Mouse (Mus musculus) Patski (cell line): ENCODE results near the gene Ttc38. TPM values are rescaled to one million over a fixed set of nuclear protein-coding genes. Genes with fewer than 3 reads are reported as not detected.
A peak's percentile ranks its signal among the peaks of the same experiment; 100 is the strongest.

Experiments
- ATAC-seq: fragments of 100-300 bp; one replicate; pipeline ENCODE4 v1.8.0; 2021
- CTCF ChIA-PET: fragments of 350-600 bp; sonication (Branson Sonifier 250); formaldehyde crosslinking; loops from one replicate; lab custom pipeline; 2022; ENCODE audit warnings: inconsistent platforms; lab: Charles Lee
- POLR2A ChIA-PET: fragments of 350-600 bp; sonication (Branson Sonifier 250); formaldehyde crosslinking; loops from one replicate; lab custom pipeline; 2022; ENCODE audit warnings: antibody characterized with exemption, inconsistent platforms; lab: Charles Lee
- DNase-seq: peaks from one replicate; pipeline ENCODE4 v3.0.0-alpha.2; 2011; ENCODE audit warnings: low read depth, low spot score
- H3K27me3 ChIP-seq: fragments of 371-371 bp; one replicate; pipeline ENCODE4 v1.5.1; 2021
- CTCF ChIP-seq: fragments of 100-300 bp; IDR thresholded peaks from one replicate; pipeline ENCODE4 v1.5.1; 2021
- in situ Hi-C: fragments of 300-500 bp; cut with MboI; formaldehyde crosslinking; loops from 3 replicates; pipeline ENCODE4 v1.11.1; 2018; ENCODE audit warnings: low pct_unique_long_range_greater_than_20kb, mixed read lengths
- polyA plus RNA-seq: library from polyadenylated mRNA; unstranded; gene quantifications from one replicate; pipeline ENCODE4 v1.2.3, GENCODE M21; 2021

The Ttc38 gene
- 19.4 TPM for polyA plus RNA-seq

DNA sequence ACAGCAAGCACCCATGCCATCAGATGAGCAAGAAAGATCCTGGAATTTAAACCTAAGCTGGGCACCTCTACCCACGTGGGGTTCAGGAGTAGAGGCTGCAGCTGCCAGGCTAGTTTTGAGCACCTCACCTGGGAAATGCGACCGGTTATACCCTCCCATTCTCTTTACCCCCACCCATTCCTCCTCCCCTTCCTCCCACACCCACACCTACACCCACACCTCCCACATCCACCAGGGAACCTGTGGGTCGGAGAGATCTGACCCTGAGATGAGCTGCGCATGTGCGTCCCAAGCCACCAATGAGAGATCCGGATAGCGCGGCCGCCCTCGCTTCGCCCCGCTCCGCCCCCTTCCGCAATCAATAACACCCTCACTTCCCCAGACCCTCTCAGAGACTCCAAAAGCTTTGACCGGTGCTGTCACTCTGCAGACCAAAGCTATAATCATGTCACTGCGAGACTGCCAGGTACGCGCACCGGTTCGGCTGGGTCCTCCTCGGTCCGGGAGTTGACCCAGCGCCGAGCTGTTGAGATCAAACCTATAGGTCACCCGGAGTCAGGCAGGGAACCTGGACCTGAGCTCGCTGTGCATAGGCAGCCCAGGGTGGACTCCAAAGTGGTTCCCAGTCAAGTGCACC is at the start of gene Ttc38:
Gene Ttc38, plus strand, starts transcription at position 353 of the 637 bp plus-strand sequence.
- ChIA-PET POLR2A (interaction anchor here (1.3 kb wide), 1 partner anchor 20 kb away, joined by 3 read pairs; the partner anchor contains the start of gene Cdpf1), CTCF (no interaction called here)
- peaks cover 3% of the 10 kb centered on the region for H3K27me3 ChIP-seq
- ATAC-seq (peak; percentile 41), DNase-seq (no peak)
- TF ChIP-seq CTCF, result no peak
- in situ Hi-C loops, result no loop called here

DNA sequence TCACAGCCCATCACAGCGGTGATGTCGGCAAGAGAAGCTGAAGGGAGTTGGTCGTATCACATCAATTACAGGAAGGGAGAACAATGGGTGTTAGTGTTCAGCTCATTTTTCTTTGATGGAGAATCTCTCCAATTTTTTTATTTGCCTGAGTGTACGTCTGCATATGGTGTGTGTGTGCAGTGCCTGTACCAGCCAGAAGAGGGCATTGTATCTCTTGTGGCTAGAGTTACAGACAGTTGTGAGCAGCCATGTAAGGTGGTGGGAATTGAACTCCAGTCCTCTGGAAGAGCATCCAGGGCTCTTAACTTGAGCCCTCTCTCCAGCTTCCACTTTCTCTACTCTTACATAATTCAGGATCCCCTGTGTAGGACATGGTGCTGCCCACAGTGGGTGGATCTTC is 49.0 kb upstream of the Ttc38 start:
- in situ Hi-C loops, result no loop called here
- DNase-seq (no peak), ATAC-seq (no peak)
- TF ChIP-seq CTCF, result no peak
- CTCF ChIA-PET, result interaction anchor here (1.1 to 1.4 kb wide), 2 partner anchors 8 to 15 kb away, joined by 3 to 4 read pairs; no protein-coding TSS in a partner anchor
- H3K27me3 ChIP-seq, result peaks cover 4% of the 10 kb centered on the region
- POLR2A ChIA-PET, result no interaction called here

DNA sequence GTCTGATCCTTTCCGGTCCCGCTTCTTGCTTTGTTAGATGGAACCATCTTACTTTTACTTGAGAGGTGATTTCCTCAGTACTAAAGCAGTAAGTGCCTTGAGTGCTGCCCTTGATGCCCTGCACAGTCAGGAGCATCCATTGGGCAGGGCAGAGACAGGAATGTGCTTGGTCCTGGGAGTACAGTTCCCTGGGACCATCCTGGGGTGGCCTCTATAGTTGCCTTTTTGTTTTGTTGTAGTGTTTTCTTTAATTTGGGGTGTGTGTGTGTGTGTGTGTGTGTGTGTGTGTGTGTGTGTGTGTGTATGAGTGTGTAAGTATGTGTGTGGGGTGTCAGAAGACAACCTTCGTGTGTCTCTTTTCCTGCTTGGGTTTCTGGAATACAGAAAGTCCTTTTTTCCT is 47.8 kb upstream of the Ttc38 start:
- H3K27me3 ChIP-seq, result peaks cover 4% of the 10 kb centered on the region
- in situ Hi-C loops, result no loop called here
- no peak for TF ChIP-seq CTCF
- DNase-seq (no peak), ATAC-seq (no peak)
- ChIA-PET CTCF (interaction anchor here (0.9 kb wide), 1 partner anchor 25 kb away, joined by 3 read pairs; no protein-coding TSS in a partner anchor), POLR2A (no interaction called here)

DNA sequence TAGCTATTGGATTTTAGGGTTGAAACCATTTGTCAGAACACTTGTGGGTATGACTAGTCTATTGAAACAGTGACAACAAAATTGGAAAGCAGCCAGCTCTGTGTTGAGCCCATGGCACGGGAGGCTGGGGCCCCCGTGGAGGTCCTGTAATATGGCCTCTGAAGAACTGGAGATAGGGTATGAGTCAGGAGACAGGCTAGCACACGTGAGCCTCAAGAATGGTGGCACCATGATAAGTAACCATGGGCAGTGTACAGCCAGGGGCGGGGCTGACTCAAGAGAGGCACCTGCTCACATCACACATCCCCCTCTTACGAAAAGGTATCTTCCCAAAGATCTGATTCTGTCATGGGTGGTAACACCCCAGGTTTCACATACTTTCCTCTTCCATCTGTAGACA is 45.4 kb upstream of the Ttc38 start:
- in situ Hi-C loops, result no loop called here
- no peak for TF ChIP-seq CTCF
- ATAC-seq (no peak), DNase-seq (no peak)
- CTCF ChIA-PET, result interaction anchor here (1.5 kb wide), 1 partner anchor 22 kb away, joined by 3 read pairs; no protein-coding TSS in a partner anchor
- H3K27me3 ChIP-seq, result peaks cover 4% of the 10 kb centered on the region
- POLR2A ChIA-PET, result no interaction called here

DNA sequence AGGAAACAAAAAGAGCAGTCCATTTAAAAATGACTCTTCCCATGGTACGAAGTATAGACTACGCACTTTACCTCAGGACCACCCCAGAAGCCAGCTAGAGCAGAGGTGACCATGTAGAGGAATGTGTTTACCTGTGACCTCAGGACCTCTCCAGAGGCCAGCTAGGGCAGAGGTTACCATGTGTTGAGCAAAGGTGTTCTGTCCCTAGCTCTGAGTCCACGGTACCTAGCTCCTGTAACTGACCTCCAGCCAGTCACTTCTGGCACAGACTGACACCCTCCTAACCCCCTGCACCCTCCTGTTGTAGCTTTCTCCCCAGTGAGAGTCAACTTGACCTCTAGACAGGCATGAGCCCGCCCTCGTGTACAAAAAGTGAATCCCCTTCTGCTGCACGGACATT is 44.6 kb upstream of the Ttc38 start:
- ATAC-seq (no peak), DNase-seq (no peak)
- CTCF ChIA-PET, result interaction anchor here (1.5 kb wide), 1 partner anchor 21 kb away, joined by 3 read pairs; no protein-coding TSS in a partner anchor
- no peak for TF ChIP-seq CTCF
- POLR2A ChIA-PET, result no interaction called here
- in situ Hi-C loops, result no loop called here
- peaks cover 4% of the 10 kb centered on the region for H3K27me3 ChIP-seq

DNA sequence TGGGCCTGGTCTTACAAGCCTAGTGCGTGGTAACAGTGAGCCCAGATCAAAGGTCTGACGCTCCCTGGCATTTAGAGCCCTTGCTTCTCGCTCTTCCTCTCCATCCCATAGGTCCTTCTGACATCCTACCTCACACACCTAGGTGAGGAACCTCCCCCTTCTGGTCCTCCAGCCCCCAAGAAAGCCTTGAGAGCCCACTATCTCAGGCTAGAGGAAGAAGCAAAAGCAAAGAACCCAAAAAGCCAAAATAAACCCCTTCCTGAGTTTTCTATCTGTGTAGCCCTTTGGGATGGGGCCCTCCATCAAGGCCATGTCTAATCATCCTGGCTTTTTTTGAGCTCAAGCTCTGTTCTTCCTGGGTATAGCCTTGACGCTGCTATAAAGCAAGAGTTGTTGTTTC is 44.1 kb upstream of the Ttc38 start:
- POLR2A ChIA-PET, result no interaction called here
- CTCF ChIA-PET, result no interaction called here

DNA sequence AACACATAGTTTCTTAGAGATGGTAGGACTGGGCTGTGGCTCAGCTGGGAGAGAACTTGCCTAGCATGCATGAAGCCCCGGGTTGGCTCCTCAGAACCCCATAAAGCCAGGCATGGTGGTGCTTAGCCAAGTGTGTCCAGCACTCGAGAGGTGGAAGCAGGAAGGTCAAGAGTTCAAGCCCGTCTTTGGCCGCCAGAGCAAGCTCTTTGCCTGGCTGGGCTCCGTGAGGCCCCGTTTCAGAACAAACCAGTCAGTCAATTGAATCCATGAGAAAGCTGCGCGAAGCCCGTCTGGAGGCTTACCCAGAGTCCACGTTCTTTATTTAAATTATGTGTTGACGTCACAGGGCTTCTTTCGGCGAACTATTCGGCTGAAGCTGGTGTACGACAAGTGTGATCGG is 43.5 kb upstream of the Ttc38 start:
- no peak for TF ChIP-seq CTCF
- ChIA-PET CTCF (no interaction called here), POLR2A (no interaction called here)
- no peak for DNase-seq
- H3K27me3 ChIP-seq, result peaks cover 4% of the 10 kb centered on the region
- in situ Hi-C loops, result no loop called here
- ATAC-seq, result no peak

More for the DNA sequence above, 44.1 kb upstream of the Ttc38 start:
- DNase-seq (no peak), ATAC-seq (no peak)
- peaks cover 4% of the 10 kb centered on the region for H3K27me3 ChIP-seq
- in situ Hi-C loops, result no loop called here
- no peak for TF ChIP-seq CTCF

DNA sequence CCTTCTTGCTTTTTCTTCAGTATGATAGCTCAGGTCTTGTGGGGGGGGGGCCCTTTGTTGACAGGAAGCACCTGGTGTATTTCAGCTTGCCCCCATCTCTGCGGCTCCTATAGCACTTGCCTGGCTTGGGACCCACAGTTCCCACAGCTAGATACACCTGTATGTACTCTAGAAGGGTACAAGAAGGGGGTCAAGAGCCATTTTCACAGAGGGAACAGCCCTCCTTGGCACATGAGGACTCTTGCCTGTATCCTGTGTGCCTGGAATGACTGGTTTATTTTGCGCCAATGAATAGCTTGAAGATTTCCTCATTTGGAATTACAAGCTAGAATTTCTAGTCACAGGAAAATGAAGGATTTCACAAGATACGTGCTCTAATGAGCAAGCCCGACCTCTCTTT is 40.7 kb upstream of the Ttc38 start:
- CTCF ChIA-PET, result interaction anchor here (1.3 kb wide), 1 partner anchor 9 kb away, joined by 4 read pairs; no protein-coding TSS in a partner anchor
- ATAC-seq (no peak), DNase-seq (no peak)
- in situ Hi-C loops, result no loop called here
- H3K27me3 ChIP-seq, result no peaks in the 10 kb centered on the region
- POLR2A ChIA-PET, result no interaction called here
- no peak for TF ChIP-seq CTCF

DNA sequence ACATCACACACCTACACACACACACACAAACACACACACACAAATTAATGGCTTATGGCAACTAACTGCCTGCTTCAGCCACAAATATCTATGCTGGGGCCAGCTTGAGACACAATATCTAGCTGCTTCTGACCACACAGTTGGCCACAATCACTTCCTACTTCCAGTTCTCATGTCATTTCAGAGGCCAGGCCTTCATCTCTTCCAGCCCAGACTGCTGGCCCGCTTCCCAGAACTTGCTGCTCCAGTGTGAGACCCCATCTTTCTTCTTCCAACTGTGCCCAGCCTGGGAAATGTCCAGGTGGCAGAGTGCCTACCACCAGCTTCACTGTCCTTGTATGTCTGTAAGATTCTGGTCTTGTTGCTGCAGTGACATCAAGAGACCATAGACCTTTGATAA is 39.3 kb upstream of the Ttc38 start:
- in situ Hi-C loops, result no loop called here
- CTCF ChIA-PET, result no interaction called here
- DNase-seq (no peak), ATAC-seq (no peak)
- no peak for TF ChIP-seq CTCF
- no peaks in the 10 kb centered on the region for H3K27me3 ChIP-seq
- POLR2A ChIA-PET, result no interaction called here

DNA sequence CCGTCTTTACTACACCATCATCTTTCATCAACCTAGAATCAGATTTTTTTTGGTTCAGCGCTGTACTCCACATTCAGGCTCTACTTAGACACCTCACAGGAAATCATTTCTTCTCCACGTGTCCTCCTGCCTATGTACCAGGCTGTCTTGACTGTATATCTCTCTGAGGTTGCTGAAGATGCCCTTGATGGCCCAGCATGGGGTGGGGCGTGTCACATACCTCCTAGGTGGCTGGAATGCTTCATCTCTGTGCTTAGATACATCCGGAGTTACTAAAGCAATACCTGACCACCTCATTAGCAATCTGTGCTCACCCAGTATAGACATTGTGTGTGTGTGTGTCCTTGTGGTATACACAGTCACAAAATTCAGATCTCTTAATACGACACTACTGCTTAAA is 36.6 kb upstream of the Ttc38 start:
- POLR2A ChIA-PET, result no interaction called here
- ATAC-seq (no peak), DNase-seq (no peak)
- no peak for TF ChIP-seq CTCF
- in situ Hi-C loops, result no loop called here
- CTCF ChIA-PET, result no interaction called here
- H3K27me3 ChIP-seq, result no peaks in the 10 kb centered on the region

DNA sequence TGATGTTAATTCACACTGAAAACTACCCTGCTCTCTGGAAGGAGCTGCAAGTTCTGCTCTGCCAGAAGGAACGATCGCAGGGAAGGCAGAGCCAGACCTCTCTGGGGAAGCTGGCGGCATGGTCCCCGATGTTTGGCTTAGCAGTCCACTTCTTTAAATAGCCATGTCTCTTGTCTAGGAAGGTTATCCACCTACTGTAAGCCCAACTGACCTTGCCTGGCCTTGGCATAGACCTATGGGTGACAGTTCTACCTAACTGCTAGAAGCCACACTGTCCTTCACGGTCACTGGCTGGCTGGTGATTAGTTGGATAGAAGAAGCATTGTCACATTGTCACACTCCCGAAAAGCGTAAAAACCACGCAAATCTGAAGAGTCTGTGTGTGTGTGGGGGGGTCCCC is 33.4 kb upstream of the Ttc38 start:
- no peak for ATAC-seq
- H3K27me3 ChIP-seq, result no peaks in the 10 kb centered on the region
- DNase-seq, result no peak
- ChIA-PET POLR2A (no interaction called here), CTCF (no interaction called here)
- in situ Hi-C loops, result no loop called here
- TF ChIP-seq CTCF, result no peak
